Comparison of ENCODE assay signal across 8 mouse cellular contexts in genomic region chr8:70302358-70302890, GRCm38 (mm10). TPM values are rescaled to one million over a fixed set of nuclear protein-coding genes. Genes with fewer than 3 reads are reported as not detected.
DNase-seq lines count a peak whose midpoint lies in the region; ATAC-seq lines count a peak whose summit lies in the region.

Gene Ddx49 (minus strand): TSS chr8:70302489.
Gene Cope (plus strand): TSS chr8:70302518.

- peaks cover 24% of the 10 kb centered on the region for H3K36me3 ChIP-seq in lung, embryonic 16.5 days (ENCODE audit: control insufficient read depth, insufficient read depth, low read length)

- no peaks in the 10 kb centered on the region for H3K9me3 ChIP-seq in lung, embryonic 16.5 days (ENCODE audit: control insufficient read depth, low read length)

- peak; percentile 84 for DNase-seq in MEL-GATA-1-ER (ENCODE audit: extremely low read depth, low read depth)
- DNase-seq in cerebellum, adult 8-10 months = peak; percentile 94
- DNase-seq in forelimb bud, embryonic 11.5 days (ENCODE audit: low read depth, low spot score) = peak; percentile 96
- DNase-seq in layer of hippocampus, adult 9-10 months (ENCODE audit: low spot score) = peak; percentile 91
- DNase-seq in ovary, postnatal 10 days (ENCODE audit: low spot score) = peak; percentile 89
- DNase-seq in thymus, postnatal 10 days (ENCODE audit: low spot score in 2 of 2) = peak; percentile 87 to 88

- H3K27me3 ChIP-seq in lung, embryonic 16.5 days (ENCODE audit: control insufficient read depth, insufficient read depth, low read depth, low read length) = no peaks in the 10 kb centered on the region

- ATAC-seq in hematopoietic stem cell, adult 5-6 weeks (replicated peaks in 1 of 2; ENCODE audit: insufficient read depth in 1 of 2, low FRiP score in 2 of 2, low TSS enrichment in 1 of 2, low read depth in 1 of 2, poor library complexity in 2 of 2, severe bottlenecking in 2 of 2) = peak; percentile 87 to 93
- peak; percentile 93 for ATAC-seq in lung, embryonic 16.5 days (ENCODE audit: low read depth)

- peaks cover 15% of the 10 kb centered on the region for H3K4me1 ChIP-seq in lung, embryonic 16.5 days (replicated peaks; ENCODE audit: control insufficient read depth, insufficient read depth, low read length)

- H3K9ac ChIP-seq in lung, embryonic 16.5 days (ENCODE audit: low read length) = peak within 1 kb of the TSS; percentile 83

- under 1% methylated on average over 40 of the region's 40 CpGs for WGBS in lung, embryonic 16.5 days

- H3K4me2 ChIP-seq in lung, embryonic 16.5 days (ENCODE audit: low read depth, low read length) = peak within 1 kb of the TSS; percentile 77

- peak within 1 kb of the TSS; percentile 76 for H3K27ac ChIP-seq in lung, embryonic 16.5 days (ENCODE audit: low read length)

- peak within 1 kb of the TSS; percentile 79 for H3K4me3 ChIP-seq in lung, embryonic 16.5 days (ENCODE audit: low read length)

RNA-seq across cellular contexts. Expression of gene Ddx49, which starts in this region (rescaled TPM):
- 96.3 and 103 TPM in 2 replicates for total RNA-seq in hematopoietic stem cell, adult 5-6 weeks (2017)
- 39.6 and 44.8 TPM in 2 replicates for polyA plus RNA-seq in lung, embryonic 16.5 days (2015; fragmentation: Nextera tagmentation; extraction: Ambion mirVana)

RNA-seq across cellular contexts. Expression of gene Cope, which starts in this region (rescaled TPM):
- 63.0 and 75.0 TPM in 2 replicates for total RNA-seq in hematopoietic stem cell, adult 5-6 weeks (2017)
- 325 and 349 TPM in 2 replicates for polyA plus RNA-seq in lung, embryonic 16.5 days (2015; fragmentation: Nextera tagmentation; extraction: Ambion mirVana)

Comparison
In these comparisons a context has a peak if more than half of its experiments do, and no peak if none do; other contexts are left out.
1. Peak in every context shown above with its lines: DNase-seq, ATAC-seq, H3K4me3 ChIP-seq and H3K27ac ChIP-seq.